Mouse (Mus musculus): ENCODE measurements around the gene Nkiras2. TPM values are rescaled to one million over a fixed set of nuclear protein-coding genes. Genes with fewer than 3 reads are reported as not detected.
"Not testable (repeated sequence)": the region's sequence is repeated elsewhere in the genome, so short reads cannot be mapped to it uniquely, and the experiment has no call there.

Gene Nkiras2
- total and polyA plus RNA-seq, 3 experiments, result 53.8 to 70.0 (median 60.0) TPM

GRCm38 (mm10) chr11:100613241-100613640 lies 5.8 kb upstream of the Nkiras2 start:
- Histone ChIP-seq H3K27ac (ENCODE audit: insufficient read depth, low read depth) (peak overlapping the region; percentile 30), H3K4me2 (ENCODE audit: insufficient read depth, low read depth, poor library complexity, severe bottlenecking) (peak overlapping the region; percentile 79), H3K36me3 (replicated peaks in 1 of 2; ENCODE audit: control insufficient read depth in 1 of 2, insufficient read depth in 1 of 2, low read length in 1 of 2) (peaks cover 8 to 62% of the 10 kb centered on the region in 2 experiments), H3K79me2 (replicated peaks; ENCODE audit: control insufficient read depth, extremely low read depth, insufficient read depth, poor library complexity, severe bottlenecking) (peaks cover 98% of the 10 kb centered on the region), H3K4me1 (ENCODE audit: control insufficient read depth in 1 of 2, insufficient read depth in 2 of 2) (peaks cover 23 to 88% of the 10 kb centered on the region in 2 experiments), H3K27me3 (replicated peaks) (no peaks in the 10 kb centered on the region), H3K4me3 (replicated peaks in 1 of 3; ENCODE audit: low read depth in 2 of 3, low read length in 2 of 3, poor library complexity in 1 of 3) (peak overlapping the region in 2 of 3 experiments; percentile 6 to 51), H3K9me3 (replicated peaks; ENCODE audit: low read length) (no peaks in the 10 kb centered on the region), H3K9ac (ENCODE audit: insufficient read depth, low read depth) (peak overlapping the region; percentile 57)
- TF ChIP-seq POLR2A (IDR thresholded peaks at IDR 0.05; ENCODE audit: low read depth, low read length) (peak; percentile 40; the same call in 1 of the 2 replicates), HCFC1 (IDR thresholded peaks at IDR 0.05; ENCODE audit: low read depth, low read length) (peak; percentile 63), TBP (conservative IDR thresholded peaks at IDR 0.05; ENCODE audit: low read depth, low read length) (0 out of 2 replicates have a peak, but pooled peaks have one; percentile 35), KAT2A (IDR thresholded peaks at IDR 0.05; ENCODE audit: insufficient replicate concordance, low read length) (no peak), MAFK (IDR thresholded peaks at IDR 0.05; ENCODE audit: insufficient replicate concordance, low read length) (no peak), NELFE (IDR thresholded peaks at IDR 0.05; ENCODE audit: low read depth, low read length) (no peak)
- peak; percentile 79 for DNase-seq (ENCODE audit: extremely low read depth)
- dilution Hi-C loops (cut with MboI; ENCODE audit: extremely low pct_ligation_motif_present, extremely low pct_unique_long_range_greater_than_20kb, low sequenced_read_pairs) (no loop called here), in situ Hi-C loops (cut with MboI; ENCODE audit: low pct_ligation_motif_present, low pct_unique_long_range_greater_than_20kb, low sequenced_read_pairs) (no loop called here)

GRCm38 (mm10) chr11:100616332-100616731 lies 2.7 kb upstream of the Nkiras2 start:
- no peak overlapping the region for H3K9ac ChIP-seq (ENCODE audit: insufficient read depth, low read depth)
- H3K4me3 ChIP-seq (replicated peaks in 1 of 3; ENCODE audit: low read depth in 2 of 3, low read length in 2 of 3, poor library complexity in 1 of 3), result no peak overlapping the region
- TF ChIP-seq CHD1 (IDR thresholded peaks at IDR 0.05; ENCODE audit: low read depth, low read length), result no peak
- no peak for TF ChIP-seq PAX5 (IDR thresholded peaks at IDR 0.05; ENCODE audit: low read length)
- TF ChIP-seq MAFK (IDR thresholded peaks at IDR 0.05; ENCODE audit: insufficient replicate concordance, low read length), result no peak
- TF ChIP-seq MAX (IDR thresholded peaks at IDR 0.05; ENCODE audit: low read length), result no peak
- TF ChIP-seq MYC (IDR thresholded peaks at IDR 0.05; ENCODE audit: low read depth, low read length), result no peak
- TF ChIP-seq E2F4 (IDR thresholded peaks at IDR 0.05; ENCODE audit: insufficient replicate concordance, low read depth, low read length), result no peak
- no peak for DNase-seq (ENCODE audit: extremely low read depth)
- H3K9me3 ChIP-seq (replicated peaks; ENCODE audit: low read length), result no peaks in the 10 kb centered on the region
- dilution Hi-C loops (cut with MboI; ENCODE audit: extremely low pct_ligation_motif_present, extremely low pct_unique_long_range_greater_than_20kb, low sequenced_read_pairs) (no loop called here), in situ Hi-C loops (cut with MboI; ENCODE audit: low pct_ligation_motif_present, low pct_unique_long_range_greater_than_20kb, low sequenced_read_pairs) (no loop called here)
- peaks cover 7 to 47% of the 10 kb centered on the region in 2 experiments for H3K36me3 ChIP-seq (replicated peaks in 1 of 2; ENCODE audit: control insufficient read depth in 1 of 2, insufficient read depth in 1 of 2, low read length in 1 of 2)
- H3K4me2 ChIP-seq (ENCODE audit: insufficient read depth, low read depth, poor library complexity, severe bottlenecking), result no peak overlapping the region
- no peaks in the 10 kb centered on the region for H3K27me3 ChIP-seq (replicated peaks)
- H3K27ac ChIP-seq (ENCODE audit: insufficient read depth, low read depth), result no peak overlapping the region
- peaks cover 18 to 74% of the 10 kb centered on the region in 2 experiments for H3K4me1 ChIP-seq (ENCODE audit: control insufficient read depth in 1 of 2, insufficient read depth in 2 of 2)
- H3K79me2 ChIP-seq (replicated peaks; ENCODE audit: control insufficient read depth, extremely low read depth, insufficient read depth, poor library complexity, severe bottlenecking), result peaks cover 78% of the 10 kb centered on the region

GRCm38 (mm10) chr11:100616836-100617235 lies 2.2 kb upstream of the Nkiras2 start:
- peaks cover 16 to 75% of the 10 kb centered on the region in 2 experiments for H3K4me1 ChIP-seq (ENCODE audit: control insufficient read depth in 1 of 2, insufficient read depth in 2 of 2)
- H3K27me3 ChIP-seq (replicated peaks); H3K4me3 ChIP-seq (replicated peaks in 1 of 3; ENCODE audit: low read depth in 2 of 3, low read length in 2 of 3, poor library complexity in 1 of 3); in situ Hi-C loops (cut with MboI; ENCODE audit: low pct_ligation_motif_present, low pct_unique_long_range_greater_than_20kb, low sequenced_read_pairs); H3K9me3 ChIP-seq (replicated peaks; ENCODE audit: low read length); dilution Hi-C loops (cut with MboI; ENCODE audit: extremely low pct_ligation_motif_present, extremely low pct_unique_long_range_greater_than_20kb, low sequenced_read_pairs); H3K9ac ChIP-seq (ENCODE audit: insufficient read depth, low read depth); DNase-seq (ENCODE audit: extremely low read depth); H3K4me2 ChIP-seq (ENCODE audit: insufficient read depth, low read depth, poor library complexity, severe bottlenecking); H3K27ac ChIP-seq (ENCODE audit: insufficient read depth, low read depth): not testable (repeated sequence)
- H3K36me3 ChIP-seq (replicated peaks in 1 of 2; ENCODE audit: control insufficient read depth in 1 of 2, insufficient read depth in 1 of 2, low read length in 1 of 2), result peaks cover 7 to 48% of the 10 kb centered on the region in 2 experiments
- peaks cover 73% of the 10 kb centered on the region for H3K79me2 ChIP-seq (replicated peaks; ENCODE audit: control insufficient read depth, extremely low read depth, insufficient read depth, poor library complexity, severe bottlenecking)
